Mouse (Mus musculus): ENCODE measurements around the gene U2surp. TPM values are rescaled to one million over a fixed set of nuclear protein-coding genes. Genes with fewer than 3 reads are reported as not detected.
A peak's percentile ranks its signal among the peaks of the same experiment; 100 is the strongest.

The U2surp gene
- polyA plus RNA-seq, 1 experiment: 4.8 TPM

- no peak overlapping the region for H3K4me3 ChIP-seq (ENCODE audit: insufficient read depth, low read depth, low read length)
- H3K4me1 ChIP-seq (ENCODE audit: control insufficient read depth, insufficient read depth, low read length): no peaks in the 10 kb centered on the region
- WGBS: 68% methylated on average over 4 of the region's 4 CpGs
- DNase-seq: no peak
- no peaks in the 10 kb centered on the region; the same call in 1 of the 2 replicates for H3K27me3 ChIP-seq (replicated peaks; ENCODE audit: control insufficient read depth, insufficient read depth, low read length)
- no peak overlapping the region for H3K27ac ChIP-seq (ENCODE audit: insufficient read depth, low read depth, low read length)
- H3K36me3 ChIP-seq (ENCODE audit: control insufficient read depth, insufficient read depth, low read length): no peaks in the 10 kb centered on the region
- TF ChIP-seq POLR2A (IDR thresholded peaks at IDR 0.05; ENCODE audit: low read depth, low read length): no peak
- no peak for TF ChIP-seq CTCF (conservative IDR thresholded peaks at IDR 0.05; ENCODE audit: insufficient read depth, insufficient read length, low read depth, low read length)
These were observed 99.7 kb downstream of the U2surp start for GRCm38 (mm10) chr9:95412047-95412446.

GRCm38 (mm10) chr9:95407586-95408220 lies 104.1 kb downstream of the U2surp start:
- H3K36me3 ChIP-seq (ENCODE audit: control insufficient read depth, insufficient read depth, low read length): no peaks in the 10 kb centered on the region
- no peaks in the 10 kb centered on the region for H3K4me1 ChIP-seq (ENCODE audit: control insufficient read depth, insufficient read depth, low read length)
- peak overlapping the region; percentile 49 for H3K4me3 ChIP-seq (ENCODE audit: insufficient read depth, low read depth, low read length)
- peaks cover 3% of the 10 kb centered on the region; the same call in 1 of the 2 replicates for H3K27me3 ChIP-seq (replicated peaks; ENCODE audit: control insufficient read depth, insufficient read depth, low read length)
- peak; percentile 78 for DNase-seq
- WGBS: 3% methylated on average over 24 of the region's 24 CpGs
- H3K27ac ChIP-seq (ENCODE audit: insufficient read depth, low read depth, low read length): peak overlapping the region; percentile 67
- TF ChIP-seq POLR2A (IDR thresholded peaks at IDR 0.05; ENCODE audit: low read depth, low read length) (no peak), CTCF (conservative IDR thresholded peaks at IDR 0.05; ENCODE audit: insufficient read depth, insufficient read length, low read depth, low read length) (no peak)

Other genes starting within 250 kb of the U2surp start
- 2.6 and 3.3 TPM in 2 replicates for gene Chst2, start 105.3 kb downstream of the U2surp start, polyA plus RNA-seq (2012; rRNA removed)
- gene Paqr9, start 47.7 kb upstream of the U2surp start, polyA plus RNA-seq (2012; rRNA removed): 33.3 and 48.2 TPM in 2 replicates
- gene Pcolce2, start 125.6 kb upstream of the U2surp start, polyA plus RNA-seq (2012; rRNA removed): 0.78 and 0.90 TPM in 2 replicates
- gene Trpc1, start 238.4 kb upstream of the U2surp start, polyA plus RNA-seq (2012; rRNA removed): 11.6 and 13.6 TPM in 2 replicates